Mouse (Mus musculus): ENCODE results near the gene Ilkap.
A peak's percentile ranks its signal among the peaks of the same experiment; 100 is the strongest.

The Ilkap gene

GRCm38 (mm10) chr1:91414903-91415302 lies 16.3 kb upstream of the Ilkap start:
- DNase-seq (ENCODE audit: low read depth, low spot score) = peak; percentile 48

DNA sequence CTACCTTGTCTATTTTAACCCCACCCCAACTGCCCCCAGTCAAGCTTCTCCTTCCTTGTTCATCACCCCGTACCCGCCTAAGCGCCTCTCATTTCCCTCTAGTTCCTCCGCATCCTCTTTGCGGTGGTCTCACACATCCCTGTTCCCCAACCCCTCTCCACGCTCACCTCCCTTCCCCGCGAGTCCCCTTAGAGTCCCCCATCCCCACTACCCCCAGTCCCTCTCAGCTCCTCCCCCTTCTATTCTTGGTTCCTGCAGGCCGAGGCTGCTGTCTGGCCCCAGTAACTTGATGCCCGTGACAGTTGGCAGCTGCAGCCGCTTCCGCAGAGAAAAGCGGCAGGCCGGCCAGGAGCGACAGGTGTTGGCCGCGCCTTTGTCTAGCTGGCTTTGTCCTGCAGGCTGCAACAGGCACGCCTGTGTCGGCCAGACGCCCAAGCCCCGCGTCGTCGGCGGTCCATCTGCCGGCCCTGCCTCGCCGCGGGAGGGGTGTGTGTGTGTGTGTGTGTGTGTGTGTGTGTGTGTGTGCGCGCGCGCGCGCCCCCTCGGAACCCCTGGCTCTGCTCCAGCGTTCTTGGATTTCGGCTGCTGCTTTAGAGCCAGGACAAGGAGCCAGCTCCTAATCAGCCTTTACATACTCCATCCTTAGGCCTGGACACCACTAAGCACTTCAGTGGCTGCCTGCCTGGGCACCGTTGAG lies 15.4 kb upstream of the Ilkap start, which contains the start of gene Hes6:
TSS of gene Hes6 (minus strand) at position 141 of the 697 bp plus-strand sequence.
- DNase-seq (ENCODE audit: low read depth, low spot score) = peak; percentile 88

GRCm38 (mm10) chr1:91413536-91413897 lies 14.9 kb upstream of the Ilkap start:
- DNase-seq (ENCODE audit: low read depth, low spot score) = no peak

DNA sequence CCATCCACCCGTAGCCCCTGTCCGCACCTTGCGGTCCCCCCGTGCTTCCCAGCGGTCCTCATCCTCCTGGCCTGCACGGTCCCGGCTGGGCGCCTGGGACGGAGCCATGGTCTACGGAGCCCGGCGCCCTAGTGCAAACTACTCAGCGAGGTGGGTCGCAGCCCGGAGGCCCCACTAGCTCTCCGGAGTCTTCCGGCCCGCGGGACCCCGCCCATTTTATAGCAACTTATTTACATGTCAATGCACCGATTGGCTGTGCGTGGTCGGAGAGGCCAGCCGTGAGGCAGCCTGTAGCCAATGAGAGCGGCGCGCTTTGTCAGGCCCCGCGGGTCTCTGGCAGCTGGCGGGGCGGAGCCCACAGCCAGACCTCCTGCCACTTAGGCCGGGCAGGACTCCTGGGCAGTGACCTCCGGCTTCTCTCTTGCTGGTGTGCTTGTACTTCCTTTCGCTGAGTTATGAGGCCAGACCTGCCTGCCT lies 14.5 kb upstream of the Ilkap start:
- peak; percentile 97 for DNase-seq (ENCODE audit: low read depth, low spot score)

- peak; percentile 26 for DNase-seq (ENCODE audit: low read depth, low spot score)
Measured at GRCm38 (mm10) chr1:91412286-91413029, 13.8 kb upstream of the Ilkap start.

DNA sequence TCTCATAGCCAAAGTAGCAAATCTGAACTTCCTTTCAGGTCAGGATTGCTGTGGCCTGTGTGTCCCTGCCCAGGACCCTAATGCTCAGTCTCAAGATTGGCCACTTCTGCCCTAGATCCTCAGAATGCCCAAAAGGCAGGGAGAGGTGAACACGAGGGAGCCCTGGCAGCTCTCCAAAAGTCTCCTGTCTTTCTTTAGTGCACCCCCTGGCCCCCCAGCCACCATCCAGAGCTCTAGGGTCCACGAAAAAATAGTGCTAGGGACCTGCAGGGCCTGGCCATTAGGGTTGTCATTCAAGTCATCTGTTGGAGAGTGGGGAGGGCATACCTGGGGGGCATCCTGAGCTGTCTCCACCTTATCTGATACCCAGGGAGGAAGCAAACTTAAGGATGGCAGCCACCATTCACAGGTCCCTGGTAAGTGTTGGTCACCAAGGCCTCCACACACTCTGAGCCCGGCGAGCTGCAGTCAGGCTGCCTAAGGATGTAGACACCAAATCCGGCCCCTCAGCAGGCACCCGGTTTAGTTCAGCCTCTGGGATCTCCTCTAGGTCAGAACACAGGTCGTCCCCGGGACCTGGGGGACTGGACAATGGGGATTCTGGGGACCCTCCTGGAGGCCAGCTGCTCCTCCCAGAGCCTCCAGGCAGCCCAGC lies 13.1 kb upstream of the Ilkap start:
- DNase-seq (ENCODE audit: low read depth, low spot score) = no peak

DNA sequence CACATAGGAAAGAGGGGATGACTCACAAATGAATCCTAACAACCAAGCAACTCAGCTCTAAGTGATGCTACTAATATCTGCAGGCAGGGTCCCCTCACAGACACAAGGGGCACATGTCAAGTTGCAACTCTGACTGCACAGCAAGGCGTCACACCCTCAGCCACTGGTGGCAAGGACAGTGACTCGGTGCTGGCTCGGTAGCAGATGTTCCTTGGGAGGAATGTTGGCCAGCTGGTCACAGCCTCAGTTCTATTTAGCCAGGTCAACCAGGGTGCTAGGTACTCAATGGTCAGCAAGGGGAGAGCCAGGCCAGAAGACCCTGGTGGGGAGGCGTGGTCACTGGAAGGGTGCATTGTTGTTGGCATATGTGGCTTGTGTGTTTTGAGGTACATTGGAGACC lies 9.2 kb upstream of the Ilkap start:
- no peak for DNase-seq (ENCODE audit: low read depth, low spot score)

DNA sequence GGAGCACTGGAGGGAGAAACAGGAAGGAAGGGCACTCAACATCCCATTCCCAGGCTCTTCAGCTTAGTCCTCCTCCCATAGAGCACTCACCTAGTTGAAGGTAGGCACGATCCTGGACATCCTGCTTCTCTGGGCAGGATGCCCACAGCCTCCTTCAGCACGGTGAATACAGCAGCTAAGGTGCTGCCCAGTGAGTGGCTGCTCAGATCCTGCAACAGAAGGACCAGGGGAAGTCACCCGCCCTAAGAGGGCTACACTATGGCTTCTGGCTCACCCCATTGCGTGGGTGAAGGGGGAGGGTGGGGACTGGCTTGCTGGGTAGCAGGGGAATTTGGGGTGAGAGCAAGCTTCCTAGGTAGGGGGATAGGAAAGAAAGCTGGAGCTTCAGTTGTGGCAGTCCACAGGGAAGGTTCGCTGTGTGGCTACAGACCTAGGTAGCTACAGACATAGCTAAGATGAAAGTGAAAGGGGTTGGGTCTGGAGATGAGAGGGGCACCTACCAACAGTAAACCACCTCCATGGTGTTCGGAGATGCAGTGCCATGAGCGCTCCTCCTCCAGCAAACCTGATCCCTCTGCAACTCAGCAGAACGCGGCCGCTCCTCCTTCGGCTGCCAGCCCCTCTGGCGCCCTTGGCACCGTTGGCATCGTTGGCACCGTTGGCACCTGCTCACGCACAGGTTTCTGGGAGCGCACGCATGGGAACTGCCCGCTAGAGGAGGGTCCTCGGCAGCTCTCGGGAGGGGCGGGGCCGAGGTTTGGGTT lies 7.0 kb upstream of the Ilkap start:
- DNase-seq (ENCODE audit: low read depth, low spot score) = no peak

DNA sequence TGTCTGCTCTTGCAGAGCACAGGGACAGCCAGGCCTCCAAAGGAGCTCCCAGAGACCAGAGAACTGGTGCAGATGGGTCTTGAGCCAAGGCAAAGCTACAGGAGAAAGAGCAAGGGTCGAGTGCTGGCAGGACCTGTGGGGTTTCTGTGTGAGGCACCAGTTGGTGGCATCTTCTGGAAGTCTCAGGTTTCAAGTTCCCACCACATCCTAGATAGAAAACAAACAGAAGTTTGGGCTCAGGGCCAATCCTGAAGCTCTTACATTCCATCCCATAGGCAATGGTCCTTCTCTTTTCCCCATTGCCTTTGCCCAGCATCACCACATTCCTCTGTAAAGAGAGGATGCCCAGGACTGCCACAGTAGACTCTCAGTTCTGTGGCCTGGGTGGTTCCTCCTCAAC lies 6.4 kb upstream of the Ilkap start:
- no peak for DNase-seq (ENCODE audit: low read depth, low spot score)

- DNase-seq (ENCODE audit: low read depth, low spot score) = no peak
Measured at GRCm38 (mm10) chr1:91397927-91398259, 722 bp downstream of the Ilkap start.

- no peak for DNase-seq (ENCODE audit: low read depth, low spot score)
Measured at GRCm38 (mm10) chr1:91390369-91390768, 8.2 kb downstream of the Ilkap start.

GRCm38 (mm10) chr1:91381091-91381471 lies 17.5 kb downstream of the Ilkap start:
- DNase-seq (ENCODE audit: low read depth, low spot score) = no peak

DNA sequence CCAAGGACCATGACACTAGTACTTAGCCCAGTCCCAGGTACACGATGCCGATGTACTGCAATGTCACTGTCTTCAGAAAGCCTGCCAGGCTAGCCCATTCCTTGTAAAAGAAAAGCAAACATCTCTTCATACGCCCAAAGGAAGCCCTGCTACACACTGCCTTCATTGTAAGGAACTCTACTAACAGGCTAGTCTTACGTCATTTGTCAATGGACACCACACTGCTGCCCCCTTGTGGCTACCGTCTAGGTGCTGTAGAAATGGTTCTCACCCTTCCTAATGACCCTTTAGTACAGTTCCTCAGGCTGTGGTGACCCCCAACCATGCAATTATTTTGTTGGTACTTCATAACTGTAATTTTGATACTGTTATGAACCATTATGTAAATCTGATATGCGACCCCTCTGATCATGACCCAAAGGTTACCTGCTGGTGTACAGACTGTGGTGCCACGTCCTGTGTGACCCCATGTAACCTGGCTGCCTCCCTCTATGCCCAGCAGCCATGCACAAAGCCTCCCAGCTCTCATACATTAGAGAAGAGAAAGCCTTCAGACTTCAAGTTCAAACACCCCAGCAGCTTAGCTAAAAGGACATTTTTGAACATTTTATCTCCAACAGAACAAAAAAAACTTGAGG lies 18.0 kb downstream of the Ilkap start:
- peak; percentile 84 for DNase-seq (ENCODE audit: low read depth, low spot score)

GRCm38 (mm10) chr1:91373414-91373835 lies 25.2 kb downstream of the Ilkap start:
- DNase-seq (ENCODE audit: low read depth, low spot score) = no peak

DNA sequence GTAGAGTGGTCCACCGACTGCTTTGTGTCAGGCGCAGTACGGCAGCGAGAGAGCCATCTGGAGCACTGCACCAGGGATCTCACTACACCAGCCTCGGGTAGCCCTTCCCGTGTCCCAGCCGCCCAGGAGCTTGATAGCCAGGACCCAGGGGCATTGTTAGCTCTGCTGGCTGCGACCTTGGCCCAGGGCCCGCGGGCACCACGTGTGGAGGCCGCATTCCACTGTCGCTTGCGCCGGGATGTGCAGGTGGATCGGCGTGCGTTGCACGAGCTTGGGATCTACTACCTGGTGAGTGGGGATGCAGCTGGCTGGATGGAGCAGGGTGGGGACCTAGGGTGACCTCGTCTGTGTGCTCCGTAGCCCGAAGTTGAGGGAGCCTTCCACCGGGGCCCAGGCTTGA lies 28.6 kb downstream of the Ilkap start:
- DNase-seq (ENCODE audit: low read depth, low spot score) = no peak

DNA sequence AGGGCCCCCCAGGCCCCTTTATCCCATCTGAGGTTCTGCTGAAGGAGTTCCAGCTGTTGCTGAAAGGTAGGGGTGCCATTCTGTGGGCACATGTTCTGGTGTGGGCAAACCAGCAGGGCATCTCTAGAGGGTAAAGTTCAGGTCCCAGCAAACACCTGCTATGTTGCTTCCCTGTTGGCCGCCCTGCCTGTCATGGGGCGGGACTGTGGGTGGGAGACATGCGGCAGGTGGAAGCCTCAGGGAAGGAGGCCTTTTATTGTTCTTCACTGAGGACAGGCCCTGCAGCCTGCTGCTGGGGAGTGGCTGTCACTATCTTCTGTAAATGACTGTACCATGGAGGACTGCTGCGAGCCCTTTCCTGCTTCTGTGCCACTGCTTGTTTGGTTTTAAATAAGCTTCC lies 29.2 kb downstream of the Ilkap start:
- no peak for DNase-seq (ENCODE audit: low read depth, low spot score)

GRCm38 (mm10) chr1:91367295-91367694 lies 31.3 kb downstream of the Ilkap start:
- DNase-seq (ENCODE audit: low read depth, low spot score) = no peak

- DNase-seq (ENCODE audit: low read depth, low spot score) = peak; percentile 68
Measured at GRCm38 (mm10) chr1:91366215-91367108, 32.2 kb downstream of the Ilkap start, which contains the start of gene Erfe. TSS of gene Erfe (plus strand) at chr1:91366430.

- DNase-seq (ENCODE audit: low read depth, low spot score) = no peak
Measured at GRCm38 (mm10) chr1:91365816-91366214, 32.8 kb downstream of the Ilkap start.
